Mouse (Mus musculus) thymus, adult 2 months (tissue): ENCODE measurements at regions not wholly inside any gene's neighbourhood (a gene's known extent, or its start where the extent isn't known, plus 50 kb on each side); places are given as distances from the start of the nearest gene placed in this dataset.

ENCODE experiments used
- CTCF ChIP-seq: fragments of 200-500 bp; IDR thresholded peaks from 2 replicates; pipeline ENCODE4 v1.5.1; 2012; ENCODE audit warnings: mild to moderate bottlenecking, control low read depth, low read length, moderate library complexity, borderline replicate concordance; ENCODE audit not compliant: control insufficient read depth, poor library complexity, insufficient read depth; ENCODE audit errors: extremely low read depth
- POLR2A ChIP-seq: fragments of 200-500 bp; IDR thresholded peaks from 2 replicates; pipeline ENCODE4 v1.6.1; 2012; ENCODE audit warnings: mild to moderate bottlenecking, low read length, control low read depth, moderate library complexity; ENCODE audit not compliant: control insufficient read depth, poor library complexity, insufficient read depth; ENCODE audit errors: extremely low read depth

- TF ChIP-seq CTCF (no peak), POLR2A (no peak)
These were observed 122.9 kb upstream of the Adam6b start for GRCm38 (mm10) chr12:113366394-113366793.
